Mouse (Mus musculus) hindbrain, embryonic 16.5 days (tissue): ENCODE data around the gene C1ql1. TPM values are rescaled to one million over a fixed set of nuclear protein-coding genes. Genes with fewer than 3 reads are reported as not detected.

ENCODE experiments used
- ATAC-seq: fragments of 200-750 bp; cut with Nextera tagmentation; 2 replicates; pipeline ENCODE4 v1.8.0; 2017; ENCODE audit warnings: moderate TSS enrichment, moderate library complexity
- H3K27ac ChIP-seq: fragments of 300-500 bp; sonication (generic); 2 replicates; pipeline ENCODE4 v1.5.1; 2014; ENCODE audit warnings: low read depth, mild to moderate bottlenecking, control low read depth, low read length, moderate library complexity
- H3K27me3 ChIP-seq: fragments of 300-500 bp; sonication (generic); replicated peaks from 2 replicates; pipeline ENCODE4 v1.6.1; 2014; ENCODE audit warnings: low read length; ENCODE audit not compliant: control insufficient read depth, insufficient read depth
- H3K36me3 ChIP-seq: fragments of 300-500 bp; sonication (generic); 2 replicates; pipeline ENCODE4 v1.6.1; 2014; ENCODE audit warnings: mild to moderate bottlenecking, low read length, moderate library complexity, mixed read lengths; ENCODE audit not compliant: control insufficient read depth, insufficient read depth
- H3K4me1 ChIP-seq: fragments of 300-500 bp; sonication (generic); 2 replicates; pipeline ENCODE4 v1.6.1; 2014; ENCODE audit warnings: low read depth, low read length; ENCODE audit not compliant: control insufficient read depth, insufficient read depth
- H3K4me2 ChIP-seq: fragments of 300-500 bp; sonication (generic); 2 replicates; pipeline ENCODE4 v1.6.1; 2014; ENCODE audit warnings: mild to moderate bottlenecking, low read length, control low read depth, moderate library complexity
- H3K4me3 ChIP-seq: fragments of 300-500 bp; sonication (generic); 2 replicates; pipeline ENCODE4 v1.5.1; 2014; ENCODE audit warnings: mild to moderate bottlenecking, low read length, control low read depth, moderate library complexity
- H3K9ac ChIP-seq: fragments of 300-500 bp; sonication (generic); 2 replicates; pipeline ENCODE4 v1.6.1; 2014; ENCODE audit warnings: low read depth, mild to moderate bottlenecking, control low read depth, low read length, moderate library complexity
- H3K9me3 ChIP-seq: fragments of 300-500 bp; sonication (generic); 2 replicates; pipeline ENCODE4 v1.6.1; 2014; ENCODE audit warnings: mild to moderate bottlenecking, low read length, moderate library complexity; ENCODE audit not compliant: control insufficient read depth
- WGBS: fragments of 180-500 bp; shearing (Covaris S2); extraction: QIAGEN DNeasy Blood & Tissue Kit; methylation state at CpG from one replicate; pipeline ENCODE4 v1.1.7; 2014; 5-methylcytosine and 5-hydroxymethylcytosine counted together
- polyA plus RNA-seq: library from polyadenylated mRNA; unstranded; fragments of >200 nt; fragmentation: Nextera tagmentation; extraction: Ambion mirVana; gene quantifications from 2 replicates; pipeline ENCODE4 v1.2.1, GENCODE M21; 2015

C1ql1 gene
- polyA plus RNA-seq, 1 experiment from 2014 or later = 9.9 TPM

GRCm38 (mm10) chr11:102900763-102901162, 45.7 kb downstream of the C1ql1 start, which contains the start of gene Gfap:
Gene Gfap (minus strand): TSS chr11:102900912.
- H3K9ac ChIP-seq = no peak within 1 kb of the TSS
- ATAC-seq = peak; percentile 18; the same call in 1 of the 2 replicates
- H3K9me3 ChIP-seq = no peaks in the 10 kb centered on the region
- no peak within 1 kb of the TSS for H3K27ac ChIP-seq
- WGBS = 11% methylated on average over 7 of the region's 7 CpGs
- no peaks in the 10 kb centered on the region for H3K36me3 ChIP-seq
- H3K27me3 ChIP-seq = peaks cover 11% of the 10 kb centered on the region
- H3K4me2 ChIP-seq = no peak within 1 kb of the TSS
- H3K4me3 ChIP-seq = no peak within 1 kb of the TSS
- H3K4me1 ChIP-seq = peaks cover 5% of the 10 kb centered on the region

- Histone ChIP-seq H3K4me3 (no peak overlapping the region), H3K27me3 (peaks cover 27% of the 10 kb centered on the region), H3K9me3 (no peaks in the 10 kb centered on the region), H3K36me3 (no peaks in the 10 kb centered on the region), H3K4me1 (peaks cover 3% of the 10 kb centered on the region), H3K27ac (0 out of 2 replicates have a peak overlapping the region, but pooled peaks have one; percentile 5), H3K9ac (no peak overlapping the region), H3K4me2 (no peak overlapping the region)
- peak; percentile 95 for ATAC-seq
- WGBS = 49% methylated on average over 9 of the region's 9 CpGs
Measured at GRCm38 (mm10) chr11:102898408-102898807, 48.1 kb downstream of the C1ql1 start.

GRCm38 (mm10) chr11:102896641-102897040, 49.8 kb downstream of the C1ql1 start:
- Histone ChIP-seq H3K4me3 (no peak overlapping the region), H3K27ac (no peak overlapping the region), H3K27me3 (peaks cover 40% of the 10 kb centered on the region), H3K36me3 (no peaks in the 10 kb centered on the region), H3K9ac (no peak overlapping the region; the same call in 1 of the 2 replicates), H3K4me2 (no peak overlapping the region), H3K9me3 (no peaks in the 10 kb centered on the region), H3K4me1 (peaks cover 8% of the 10 kb centered on the region)
- ATAC-seq = no peak
- WGBS = 82% methylated on average over 20 of the region's 20 CpGs

GRCm38 (mm10) chr11:102895779-102896178, 50.7 kb downstream of the C1ql1 start:
- no peak overlapping the region; the same call in 1 of the 2 replicates for H3K9ac ChIP-seq
- H3K4me2 ChIP-seq = no peak overlapping the region
- 77% methylated on average over 9 of the region's 9 CpGs for WGBS
- ATAC-seq = no peak
- H3K36me3 ChIP-seq = no peaks in the 10 kb centered on the region
- H3K9me3 ChIP-seq = no peaks in the 10 kb centered on the region
- H3K27me3 ChIP-seq = peaks cover 39% of the 10 kb centered on the region
- H3K4me3 ChIP-seq = no peak overlapping the region
- H3K27ac ChIP-seq = no peak overlapping the region
- H3K4me1 ChIP-seq = peaks cover 5% of the 10 kb centered on the region

- no peaks in the 10 kb centered on the region for H3K36me3 ChIP-seq
- H3K9ac ChIP-seq = no peak overlapping the region
- H3K4me1 ChIP-seq = peaks cover 5% of the 10 kb centered on the region
- peaks cover 39% of the 10 kb centered on the region for H3K27me3 ChIP-seq
- no peak overlapping the region for H3K4me3 ChIP-seq
- H3K4me2 ChIP-seq = no peak overlapping the region
- no peaks in the 10 kb centered on the region for H3K9me3 ChIP-seq
- ATAC-seq = no peak
- WGBS = 94% methylated on average over 4 of the region's 4 CpGs
- H3K27ac ChIP-seq = no peak overlapping the region
Measured at GRCm38 (mm10) chr11:102894716-102895115, 51.8 kb downstream of the C1ql1 start.

- Histone ChIP-seq H3K4me1 (peaks cover 5% of the 10 kb centered on the region), H3K27me3 (peaks cover 41% of the 10 kb centered on the region), H3K36me3 (no peaks in the 10 kb centered on the region), H3K9ac (peak overlapping the region; percentile 8), H3K4me3 (peak overlapping the region; percentile 31), H3K9me3 (no peaks in the 10 kb centered on the region), H3K4me2 (peak overlapping the region; percentile 61), H3K27ac (no peak overlapping the region)
- WGBS = 6% methylated on average over 43 of the region's 43 CpGs
- ATAC-seq = peak; percentile 51; the same call in 1 of the 2 replicates
Measured at GRCm38 (mm10) chr11:102893015-102893651, 53.4 kb downstream of the C1ql1 start.

- no peak for ATAC-seq
- peaks cover 31% of the 10 kb centered on the region for H3K27me3 ChIP-seq
- WGBS = 54% methylated on average over 5 of the region's 5 CpGs
Measured at GRCm38 (mm10) chr11:102890096-102890495, 56.4 kb downstream of the C1ql1 start.

More at GRCm38 (mm10) chr11:102890096-102890495, 56.4 kb downstream of the C1ql1 start:
- Histone ChIP-seq H3K9me3 (no peaks in the 10 kb centered on the region), H3K4me2 (no peak overlapping the region), H3K9ac (no peak overlapping the region), H3K4me3 (no peak overlapping the region), H3K27ac (no peak overlapping the region), H3K4me1 (peaks cover 9% of the 10 kb centered on the region), H3K36me3 (no peaks in the 10 kb centered on the region)

Other genes starting within 250 kb of the C1ql1 start
- gene Ccdc43, start 248.9 kb downstream of the C1ql1 start, polyA plus RNA-seq = 33.3 and 34.8 TPM in 2 replicates
- 23.6 and 27.7 TPM in 2 replicates for gene Adam11, start 185.2 kb downstream of the C1ql1 start, polyA plus RNA-seq
- gene Gjc1, start 127.0 kb downstream of the C1ql1 start, polyA plus RNA-seq = 27.6 and 29.8 TPM in 2 replicates
- 14.9 and 19.5 TPM in 2 replicates for gene Higd1b, start 110.8 kb downstream of the C1ql1 start, polyA plus RNA-seq
- gene Eftud2, start 65.7 kb downstream of the C1ql1 start, polyA plus RNA-seq = 127 and 140 TPM in 2 replicates
- gene Ccdc103, start 65.5 kb downstream of the C1ql1 start, polyA plus RNA-seq = 2.2 and 2.5 TPM in 2 replicates
- gene Fam187a, start 61.5 kb downstream of the C1ql1 start, polyA plus RNA-seq = not detected in 2 replicates
- gene Gfap, start 45.8 kb downstream of the C1ql1 start, polyA plus RNA-seq = 4.8 and 15.5 TPM in 2 replicates
- 2.0 and 2.3 TPM in 2 replicates for gene Kif18b, start 21.6 kb downstream of the C1ql1 start, polyA plus RNA-seq
- 28.8 and 30.4 TPM in 2 replicates for gene Nmt1, start 81.5 kb upstream of the C1ql1 start, polyA plus RNA-seq
- 132 and 192 TPM in 2 replicates for gene Dcakd, start 81.6 kb upstream of the C1ql1 start, polyA plus RNA-seq
- 4.7 and 4.9 TPM in 2 replicates for gene Plcd3, start 155.0 kb upstream of the C1ql1 start, polyA plus RNA-seq
- gene Acbd4, start 155.0 kb upstream of the C1ql1 start, polyA plus RNA-seq = 14.2 and 16.4 TPM in 2 replicates
- 4.1 and 4.7 TPM in 2 replicates for gene Hexim1, start 169.5 kb upstream of the C1ql1 start, polyA plus RNA-seq
- 27.7 and 30.2 TPM in 2 replicates for gene Hexim2, start 185.7 kb upstream of the C1ql1 start, polyA plus RNA-seq
- 7.6 and 8.6 TPM in 2 replicates for gene Fmnl1, start 224.4 kb upstream of the C1ql1 start, polyA plus RNA-seq